8 mouse cellular contexts compared by ENCODE assay signal in genomic region chr5:129061579-129061978, GRCm38 (mm10). TPM values are rescaled to one million over a fixed set of nuclear protein-coding genes. Genes with fewer than 3 reads are reported as not detected.
A peak's percentile ranks its signal among the peaks of the same experiment; 100 is the strongest.
DNase-seq lines count a peak whose midpoint lies in the region; ATAC-seq and TF ChIP-seq lines count a peak whose summit lies in the region.

No protein-coding gene starts in this region.

- no peak overlapping the region for H3K27ac ChIP-seq in ES-Bruce4 (ENCODE audit: insufficient read depth, low read length)
- H3K27ac ChIP-seq in kidney, embryonic 16.5 days (ENCODE audit: low read length), result no peak overlapping the region
- H3K27ac ChIP-seq in lung, embryonic 14.5 days (ENCODE audit: low read depth), result no peak overlapping the region

- H3K4me3 ChIP-seq in ES-Bruce4 (ENCODE audit: low read depth, low read length), result no peak overlapping the region
- H3K4me3 ChIP-seq in kidney, embryonic 16.5 days (ENCODE audit: low read length), result no peak overlapping the region
- H3K4me3 ChIP-seq in lung, embryonic 14.5 days (ENCODE audit: low read depth, low read length), result no peak overlapping the region

- H3K9me3 ChIP-seq in ES-Bruce4 (replicated peaks; ENCODE audit: control insufficient read depth, insufficient read depth, low read length, poor library complexity, severe bottlenecking), result no peaks in the 10 kb centered on the region
- no peaks in the 10 kb centered on the region for H3K9me3 ChIP-seq in kidney, embryonic 16.5 days (ENCODE audit: low read length)
- no peaks in the 10 kb centered on the region for H3K9me3 ChIP-seq in lung, embryonic 14.5 days (ENCODE audit: low read depth, low read length)

- 16% methylated on average over 13 of the region's 13 CpGs for WGBS in kidney, embryonic 16.5 days
- WGBS in lung, embryonic 14.5 days, result 19% methylated on average over 13 of the region's 13 CpGs

- H3K36me3 ChIP-seq in ES-Bruce4 (ENCODE audit: control insufficient read depth, insufficient read depth, low read length, poor library complexity, severe bottlenecking), result no peaks in the 10 kb centered on the region
- H3K36me3 ChIP-seq in kidney, embryonic 16.5 days (ENCODE audit: insufficient read depth, low read length), result no peaks in the 10 kb centered on the region
- no peaks in the 10 kb centered on the region for H3K36me3 ChIP-seq in lung, embryonic 14.5 days (ENCODE audit: insufficient read depth)

- ATAC-seq in CD4-positive, CD25-positive, alpha-beta regulatory T cell, adult 4 months, result no peak
- peak; percentile 40; the same call in 1 of the 2 replicates for ATAC-seq in kidney, embryonic 16.5 days (ENCODE audit: low FRiP score, low TSS enrichment)
- no peak for ATAC-seq in lung, embryonic 14.5 days (ENCODE audit: insufficient read depth)

- peaks cover 9% of the 10 kb centered on the region for H3K4me1 ChIP-seq in ES-Bruce4 (ENCODE audit: control insufficient read depth, insufficient read depth, low read length)
- peaks cover 10% of the 10 kb centered on the region for H3K4me1 ChIP-seq in kidney, embryonic 16.5 days (ENCODE audit: insufficient read depth, low read length)
- peaks cover 4% of the 10 kb centered on the region; the same call in 1 of the 2 replicates for H3K4me1 ChIP-seq in lung, embryonic 14.5 days (ENCODE audit: insufficient read depth)

- DNase-seq in CD4-positive, CD25-positive, alpha-beta regulatory T cell, adult 2 months (ENCODE audit: low read depth, low spot score), result peak; percentile 22
- peak; percentile 70 to 82 for DNase-seq in cerebellum, postnatal 25 days
- DNase-seq in gastrocnemius, adult 8-10 months (ENCODE audit: low spot score in 2 of 2), result peak; percentile 34 to 37
- peak; percentile 87 for DNase-seq in lung, embryonic 14.5 days
- peak; percentile 76 for DNase-seq in right cerebral cortex, postnatal 25 days

- no peak for TF ChIP-seq EP300 in ES-Bruce4 (IDR thresholded peaks at IDR 0.05; ENCODE audit: insufficient read depth, low read depth, low read length)

- no peak overlapping the region for H3K9ac ChIP-seq in ES-Bruce4 (ENCODE audit: low read depth, poor library complexity, severe bottlenecking)
- no peak overlapping the region for H3K9ac ChIP-seq in kidney, embryonic 16.5 days (replicated peaks; ENCODE audit: low read length)
- no peak overlapping the region for H3K9ac ChIP-seq in lung, embryonic 14.5 days

- no peak for TF ChIP-seq POLR2A in ES-Bruce4 (IDR thresholded peaks at IDR 0.05; ENCODE audit: insufficient read depth, low read length)

- H3K4me2 ChIP-seq in kidney, embryonic 16.5 days (replicated peaks; ENCODE audit: low read depth, low read length), result no peak overlapping the region
- no peak overlapping the region for H3K4me2 ChIP-seq in lung, embryonic 14.5 days

- TF ChIP-seq CTCF in ES-Bruce4 (IDR thresholded peaks at IDR 0.05; ENCODE audit: low read depth, low read length), result peak; percentile 78
- peak; percentile 81 for TF ChIP-seq CTCF in lung, embryonic 14.5 days (IDR thresholded peaks at IDR 0.05; ENCODE audit: low read depth)

- no peaks in the 10 kb centered on the region for H3K27me3 ChIP-seq in ES-Bruce4 (ENCODE audit: control insufficient read depth, insufficient read depth, low read length, poor library complexity, severe bottlenecking)
- H3K27me3 ChIP-seq in kidney, embryonic 16.5 days (ENCODE audit: insufficient read depth, low read length), result peaks cover 19% of the 10 kb centered on the region
- H3K27me3 ChIP-seq in lung, embryonic 14.5 days (ENCODE audit: insufficient read depth, low read length), result no peaks in the 10 kb centered on the region

RNA-seq across cellular contexts. Expression of gene Adgrd1, which starts 35.0 kb away (rescaled TPM):
- polyA plus RNA-seq in CD4-positive, CD25-positive, alpha-beta regulatory T cell, adult 4 months (2017; shearing (Covaris generic)), result 1 to 10 TPM; 1.0 to 1.2 TPM
- not detected in 2 replicates for polyA plus RNA-seq in ES-Bruce4 (2011; ENCODE audit: insufficient read depth, insufficient read length, low read depth, missing spikeins)
- 1 to 10 TPM; 1.7 to 3.8 (median 3.4) TPM for total RNA-seq in gastrocnemius, adult 8-10 months (2022)
- 1.2 and 1.7 TPM in 2 replicates for polyA plus RNA-seq in kidney, embryonic 16.5 days (2015; fragmentation: Nextera tagmentation; extraction: Ambion mirVana)
- 0.47 and 0.50 TPM in 2 replicates for polyA plus RNA-seq in lung, embryonic 14.5 days (2014; fragmentation: Nextera tagmentation; extraction: Ambion mirVana)

RNA-seq across cellular contexts. Expression of gene Ran, which starts 41.7 kb away (rescaled TPM):
- polyA plus RNA-seq in CD4-positive, CD25-positive, alpha-beta regulatory T cell, adult 4 months (2017; shearing (Covaris generic)), result 100 to 1,000 TPM; 235 to 276 TPM
- polyA plus RNA-seq in ES-Bruce4 (2011; ENCODE audit: insufficient read depth, insufficient read length, low read depth, missing spikeins), result 669 and 685 TPM in 2 replicates
- 10 to 100 TPM; 78.9 to 95.9 (median 82.7) TPM for total RNA-seq in gastrocnemius, adult 8-10 months (2022)
- polyA plus RNA-seq in kidney, embryonic 16.5 days (2015; fragmentation: Nextera tagmentation; extraction: Ambion mirVana), result 613 and 614 TPM in 2 replicates
- 737 and 751 TPM in 2 replicates for polyA plus RNA-seq in lung, embryonic 14.5 days (2014; fragmentation: Nextera tagmentation; extraction: Ambion mirVana)

RNA-seq across cellular contexts. Expression of gene Stx2, which starts 53.2 kb away (rescaled TPM):
- polyA plus RNA-seq in CD4-positive, CD25-positive, alpha-beta regulatory T cell, adult 4 months (2017; shearing (Covaris generic)), result 1 to 10 TPM; 2.0 to 2.4 TPM
- polyA plus RNA-seq in ES-Bruce4 (2011; ENCODE audit: insufficient read depth, insufficient read length, low read depth, missing spikeins), result 19.8 and 25.9 TPM in 2 replicates
- 1 to 10 TPM; 3.0 to 6.3 (median 5.8) TPM for total RNA-seq in gastrocnemius, adult 8-10 months (2022)
- 36.7 and 43.6 TPM in 2 replicates for polyA plus RNA-seq in kidney, embryonic 16.5 days (2015; fragmentation: Nextera tagmentation; extraction: Ambion mirVana)
- polyA plus RNA-seq in lung, embryonic 14.5 days (2014; fragmentation: Nextera tagmentation; extraction: Ambion mirVana), result 27.1 and 28.5 TPM in 2 replicates

Comparison
In these comparisons a context has a peak if more than half of its experiments do, and no peak if none do; other contexts are left out.
1. DNase-seq: peak in every context shown above with its lines; median percentile 87 in lung, embryonic 14.5 days; 76 in cerebellum, postnatal 25 days; 76 in right cerebral cortex, postnatal 25 days; 36 in gastrocnemius, adult 8-10 months; 22 in CD4-positive, CD25-positive, alpha-beta regulatory T cell, adult 2 months.